Mouse (Mus musculus): ENCODE measurements at regions not wholly inside any gene's neighbourhood (a gene's known extent, or its start where the extent isn't known, plus 50 kb on each side); places are given as distances from the start of the nearest gene placed in this dataset.
A peak's percentile ranks its signal among the peaks of the same experiment; 100 is the strongest.
"Not testable (repeated sequence)": the region's sequence is repeated elsewhere in the genome, so short reads cannot be mapped to it uniquely, and the experiment has no call there.

GRCm38 (mm10) chr16:49407956-49408795 lies 290.9 kb upstream of the Ift57 start:
- DNase-seq (ENCODE audit: low spot score in 2 of 2): no peak

GRCm38 (mm10) chr16:49409235-49409634 lies 289.8 kb upstream of the Ift57 start:
- no peak for DNase-seq (ENCODE audit: low spot score in 2 of 2)

GRCm38 (mm10) chr16:49430296-49430695 lies 268.7 kb upstream of the Ift57 start:
- no peak for DNase-seq (ENCODE audit: low spot score in 2 of 2)

- DNase-seq (ENCODE audit: low spot score in 2 of 2): no peak
Observed at GRCm38 (mm10) chr16:49431902-49432301, 267.1 kb upstream of the Ift57 start.

GRCm38 (mm10) chr16:49441225-49441624 lies 257.8 kb upstream of the Ift57 start:
- no peak for DNase-seq (ENCODE audit: low spot score in 2 of 2)

GRCm38 (mm10) chr16:49447356-49447755 lies 251.7 kb upstream of the Ift57 start:
- not testable (repeated sequence) for DNase-seq (ENCODE audit: low spot score in 2 of 2)

- no peak for DNase-seq (ENCODE audit: low spot score in 2 of 2)
Observed at GRCm38 (mm10) chr16:49493881-49494280, 205.2 kb upstream of the Ift57 start.

GRCm38 (mm10) chr16:49497521-49498010 lies 201.5 kb upstream of the Ift57 start:
- DNase-seq (ENCODE audit: low spot score in 2 of 2): no peak

GRCm38 (mm10) chr16:49500818-49501217 lies 198.2 kb upstream of the Ift57 start:
- peak; percentile 27 to 70 for DNase-seq (ENCODE audit: low spot score in 2 of 2)

- no peak for DNase-seq (ENCODE audit: low spot score in 2 of 2)
Observed at GRCm38 (mm10) chr16:49503897-49504413, 195.1 kb upstream of the Ift57 start.

GRCm38 (mm10) chr16:49504669-49505068 lies 194.4 kb upstream of the Ift57 start:
- no peak for DNase-seq (ENCODE audit: low spot score in 2 of 2)

GRCm38 (mm10) chr16:49505271-49505670 lies 193.8 kb upstream of the Ift57 start:
- DNase-seq (ENCODE audit: low spot score in 2 of 2): no peak

GRCm38 (mm10) chr16:49518844-49519243 lies 180.2 kb upstream of the Ift57 start:
- DNase-seq (ENCODE audit: low spot score in 2 of 2): no peak

GRCm38 (mm10) chr16:49520411-49520810 lies 178.6 kb upstream of the Ift57 start:
- no peak for DNase-seq (ENCODE audit: low spot score in 2 of 2)

- DNase-seq (ENCODE audit: low spot score in 2 of 2): no peak
Observed at GRCm38 (mm10) chr16:49521685-49522084, 177.3 kb upstream of the Ift57 start.

GRCm38 (mm10) chr16:49522576-49522975 lies 176.5 kb upstream of the Ift57 start:
- DNase-seq (ENCODE audit: low spot score in 2 of 2): no peak

- DNase-seq (ENCODE audit: low spot score in 2 of 2): not testable (repeated sequence)
Observed at GRCm38 (mm10) chr16:49528618-49529017, 170.4 kb upstream of the Ift57 start.

- DNase-seq (ENCODE audit: low spot score in 2 of 2): peak in 1 of 2 experiments; percentile 23
Observed at GRCm38 (mm10) chr16:49529060-49529459, 170.0 kb upstream of the Ift57 start.

- no peak for DNase-seq (ENCODE audit: low spot score in 2 of 2)
Observed at GRCm38 (mm10) chr16:49530051-49530450, 169.0 kb upstream of the Ift57 start.

GRCm38 (mm10) chr16:49532071-49532686 lies 166.9 kb upstream of the Ift57 start:
- DNase-seq (ENCODE audit: low spot score in 2 of 2): no peak

GRCm38 (mm10) chr16:49533498-49533998 lies 165.5 kb upstream of the Ift57 start:
- DNase-seq (ENCODE audit: low spot score in 2 of 2): no peak

GRCm38 (mm10) chr16:49550231-49550630 lies 148.8 kb upstream of the Ift57 start:
- DNase-seq (ENCODE audit: low spot score in 2 of 2): no peak
